Mouse (Mus musculus): ENCODE data around the gene Cdnf. TPM values are rescaled to one million over a fixed set of nuclear protein-coding genes. Genes with fewer than 3 reads are reported as not detected.

Gene Cdnf
- polyA plus RNA-seq (2012; rRNA removed), result 0.43 and 0.70 TPM in 2 replicates

GRCm38 (mm10) chr2:3512552-3513454 lies at the start of gene Cdnf, which contains the start of the genes Gm45902 and Hspa14:
Gene Cdnf, plus strand, starts transcription at chr2:3513030.
Gene Gm45902, minus strand, starts transcription at chr2:3512790.
Gene Hspa14, minus strand, starts transcription at chr2:3512814.
- peak; percentile 95 for DNase-seq
- TF ChIP-seq CTCF (IDR thresholded peaks at IDR 0.05; ENCODE audit: insufficient read depth, low read length) (no peak), POLR2A (IDR thresholded peaks at IDR 0.05; ENCODE audit: borderline replicate concordance, extremely low read depth, low read depth, low read length) (peak; percentile 85; the same call in 1 of the 2 replicates)
- Histone ChIP-seq H3K4me3 (replicated peaks; ENCODE audit: extremely low read depth, low read depth, low read length) (peak within 1 kb of the TSS; percentile 87), H3K4me1 (ENCODE audit: control insufficient read depth, insufficient read depth, low read length) (peaks cover 9% of the 10 kb centered on the region)
- 1% methylated on average over 60 of the region's 60 CpGs for WGBS

- under 1% methylated on average over 12 of the region's 12 CpGs for WGBS
- TF ChIP-seq POLR2A (IDR thresholded peaks at IDR 0.05; ENCODE audit: borderline replicate concordance, extremely low read depth, low read depth, low read length) (no peak), CTCF (IDR thresholded peaks at IDR 0.05; ENCODE audit: insufficient read depth, low read length) (no peak)
- Histone ChIP-seq H3K4me3 (replicated peaks; ENCODE audit: extremely low read depth, low read depth, low read length) (peak overlapping the region; percentile 64), H3K4me1 (ENCODE audit: control insufficient read depth, insufficient read depth, low read length) (peaks cover 8% of the 10 kb centered on the region)
- DNase-seq, result no peak
Measured at GRCm38 (mm10) chr2:3473891-3474290, 38.9 kb upstream of the Cdnf start.

- under 1% methylated on average over 46 of the region's 46 CpGs for WGBS
- DNase-seq, result peak; percentile 51
- TF ChIP-seq CTCF (IDR thresholded peaks at IDR 0.05; ENCODE audit: insufficient read depth, low read length), result no peak
- peak overlapping the region; percentile 64 for H3K4me3 ChIP-seq (replicated peaks; ENCODE audit: extremely low read depth, low read depth, low read length)
- H3K4me1 ChIP-seq (ENCODE audit: control insufficient read depth, insufficient read depth, low read length), result peaks cover 8% of the 10 kb centered on the region
Measured at GRCm38 (mm10) chr2:3474361-3474805, 38.4 kb upstream of the Cdnf start.

GRCm38 (mm10) chr2:3474861-3475283 lies 38.0 kb upstream of the Cdnf start, which contains the start of gene Suv39h2:
Gene Suv39h2, minus strand, starts transcription at chr2:3475031.
- TF ChIP-seq POLR2A (IDR thresholded peaks at IDR 0.05; ENCODE audit: borderline replicate concordance, extremely low read depth, low read depth, low read length) (peak; percentile 86; the same call in 1 of the 2 replicates), CTCF (IDR thresholded peaks at IDR 0.05; ENCODE audit: insufficient read depth, low read length) (no peak)
- Histone ChIP-seq H3K4me3 (replicated peaks; ENCODE audit: extremely low read depth, low read depth, low read length) (peak within 1 kb of the TSS; percentile 95), H3K4me1 (ENCODE audit: control insufficient read depth, insufficient read depth, low read length) (peaks cover 8% of the 10 kb centered on the region)
- DNase-seq, result peak; percentile 97
- WGBS, result under 1% methylated on average over 40 of the region's 42 CpGs

GRCm38 (mm10) chr2:3475746-3476251 lies 37.0 kb upstream of the Cdnf start:
- TF ChIP-seq CTCF (IDR thresholded peaks at IDR 0.05; ENCODE audit: insufficient read depth, low read length), result no peak
- no peak for TF ChIP-seq POLR2A (IDR thresholded peaks at IDR 0.05; ENCODE audit: borderline replicate concordance, extremely low read depth, low read depth, low read length)
- peak; percentile 8 for DNase-seq
- H3K4me3 ChIP-seq (replicated peaks; ENCODE audit: extremely low read depth, low read depth, low read length), result peak overlapping the region; percentile 50
- 48% methylated on average over 3 of the region's 3 CpGs for WGBS
- peaks cover 8% of the 10 kb centered on the region for H3K4me1 ChIP-seq (ENCODE audit: control insufficient read depth, insufficient read depth, low read length)

- 76% methylated on average over 3 of the region's 3 CpGs for WGBS
- TF ChIP-seq CTCF (IDR thresholded peaks at IDR 0.05; ENCODE audit: insufficient read depth, low read length) (no peak), POLR2A (IDR thresholded peaks at IDR 0.05; ENCODE audit: borderline replicate concordance, extremely low read depth, low read depth, low read length) (no peak)
- no peak overlapping the region for H3K4me3 ChIP-seq (replicated peaks; ENCODE audit: extremely low read depth, low read depth, low read length)
- no peak for DNase-seq
- H3K4me1 ChIP-seq (ENCODE audit: control insufficient read depth, insufficient read depth, low read length), result peaks cover 6% of the 10 kb centered on the region
Measured at GRCm38 (mm10) chr2:3480239-3480638, 32.6 kb upstream of the Cdnf start.

- no peak for TF ChIP-seq CTCF (IDR thresholded peaks at IDR 0.05; ENCODE audit: insufficient read depth, low read length)
- Histone ChIP-seq H3K4me3 (replicated peaks; ENCODE audit: extremely low read depth, low read depth, low read length) (no peak overlapping the region), H3K4me1 (ENCODE audit: control insufficient read depth, insufficient read depth, low read length) (no peaks in the 10 kb centered on the region)
- no peak for DNase-seq
- WGBS, result 89% methylated on average over 3 of the region's 3 CpGs
Measured at GRCm38 (mm10) chr2:3489816-3490215, 23.0 kb upstream of the Cdnf start.

GRCm38 (mm10) chr2:3493833-3494409 lies 18.9 kb upstream of the Cdnf start:
- H3K4me1 ChIP-seq (ENCODE audit: control insufficient read depth, insufficient read depth, low read length), result no peaks in the 10 kb centered on the region
- TF ChIP-seq CTCF (IDR thresholded peaks at IDR 0.05; ENCODE audit: insufficient read depth, low read length) (no peak), POLR2A (IDR thresholded peaks at IDR 0.05; ENCODE audit: borderline replicate concordance, extremely low read depth, low read depth, low read length) (no peak)
- DNase-seq, result no peak
- 87% methylated on average over 3 of the region's 3 CpGs for WGBS
- no peak overlapping the region for H3K4me3 ChIP-seq (replicated peaks; ENCODE audit: extremely low read depth, low read depth, low read length)

GRCm38 (mm10) chr2:3499543-3499942 lies 13.3 kb upstream of the Cdnf start:
- H3K4me1 ChIP-seq (ENCODE audit: control insufficient read depth, insufficient read depth, low read length), result no peaks in the 10 kb centered on the region
- 87% methylated on average over 6 of the region's 6 CpGs for WGBS
- no peak overlapping the region for H3K4me3 ChIP-seq (replicated peaks; ENCODE audit: extremely low read depth, low read depth, low read length)
- no peak for TF ChIP-seq CTCF (IDR thresholded peaks at IDR 0.05; ENCODE audit: insufficient read depth, low read length)
- TF ChIP-seq POLR2A (IDR thresholded peaks at IDR 0.05; ENCODE audit: borderline replicate concordance, extremely low read depth, low read depth, low read length), result no peak
- DNase-seq, result no peak

Data from lung, adult 2 months (tissue).